Comparison of ENCODE assay signal across 17 mouse cellular contexts in the genomic region with DNA sequence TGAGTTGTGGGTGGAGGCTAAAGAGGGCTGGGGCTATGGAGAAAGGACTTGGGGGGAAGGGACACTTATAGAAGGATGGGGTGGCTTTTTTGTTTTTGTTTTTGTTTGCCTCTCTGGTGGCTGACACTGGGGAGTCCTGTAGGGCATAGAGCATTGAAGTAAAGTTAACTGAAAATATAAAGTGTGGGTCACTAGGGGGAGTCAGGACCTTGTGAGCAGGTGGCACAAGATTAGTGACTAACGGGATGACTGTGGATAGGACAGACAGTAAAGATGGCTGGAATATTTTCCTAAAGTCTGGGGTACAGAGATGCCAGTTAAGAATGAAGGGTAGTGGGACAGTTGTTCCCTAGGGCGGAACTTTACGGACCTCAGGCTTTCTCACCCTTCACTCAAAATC. TPM values are rescaled to one million over a fixed set of nuclear protein-coding genes. Genes with fewer than 3 reads are reported as not detected.
DNase-seq lines count a peak whose midpoint lies in the region; ATAC-seq and TF ChIP-seq lines count a peak whose summit lies in the region.
"Had no signal": no experiment of that assay in that cellular context is flagged by ENCODE, and none has a peak within 500 bp of the region (broad histone marks: within the 10 kb centered on the region; RNA-seq: fewer than 3 reads in every experiment).

No protein-coding gene starts in this region.

- 45% methylated on average over 3 of the region's 3 CpGs for WGBS in hindbrain, embryonic 12.5 days
- 57% methylated on average over 3 of the region's 3 CpGs for WGBS in hindbrain, embryonic 16.5 days
- WGBS in lung, embryonic 14.5 days = 47% methylated on average over 3 of the region's 3 CpGs
- 57% methylated on average over 3 of the region's 3 CpGs for WGBS in forebrain, embryonic 12.5 days

- DNase-seq in lung, embryonic 14.5 days = no peak
- DNase-seq in lung, postnatal 25 days (ENCODE audit: low spot score) = no peak
- peak; percentile 46 for DNase-seq in ES-CJ7 (ENCODE audit: low read depth, low spot score)
- DNase-seq in MN1 (ENCODE audit: low spot score) = no peak
- DNase-seq: adrenal gland, postnatal 14 days; cerebellum, adult 9-11 months; kidney, postnatal 36 days; right cerebral cortex, postnatal 4 days; thymus, postnatal 25 days had no signal

- peak; percentile 24 for TF ChIP-seq CTCF in lung, embryonic 14.5 days (IDR thresholded peaks at IDR 0.05; ENCODE audit: low read depth)

- H3K4me3 ChIP-seq in hindbrain, embryonic 12.5 days = no peak overlapping the region
- no peak overlapping the region for H3K4me3 ChIP-seq in hindbrain, embryonic 16.5 days (ENCODE audit: low read length)
- no peak overlapping the region for H3K4me3 ChIP-seq in lung, embryonic 14.5 days (ENCODE audit: low read depth, low read length)
- H3K4me3 ChIP-seq in forebrain, embryonic 12.5 days (replicated peaks) = no peak overlapping the region
- H3K4me3 ChIP-seq: embryonic facial prominence, embryonic 10.5 days; intestine, embryonic 15.5 days; left cerebral cortex, adult 2 months; limb, embryonic 15.5 days had no signal

- H3K4me2 ChIP-seq in hindbrain, embryonic 12.5 days (replicated peaks) = no peak overlapping the region
- no peak overlapping the region for H3K4me2 ChIP-seq in hindbrain, embryonic 16.5 days (ENCODE audit: low read length)
- no peak overlapping the region for H3K4me2 ChIP-seq in lung, embryonic 14.5 days
- H3K4me2 ChIP-seq in forebrain, embryonic 12.5 days = no peak overlapping the region
- H3K4me2 ChIP-seq: intestine, embryonic 15.5 days; limb, embryonic 15.5 days had no signal

- peaks cover 8% of the 10 kb centered on the region; the same call in 1 of the 2 replicates for H3K4me1 ChIP-seq in hindbrain, embryonic 12.5 days
- H3K4me1 ChIP-seq in hindbrain, embryonic 16.5 days (ENCODE audit: control insufficient read depth, insufficient read depth, low read depth, low read length) = no peaks in the 10 kb centered on the region
- H3K4me1 ChIP-seq in lung, embryonic 14.5 days (ENCODE audit: insufficient read depth) = no peaks in the 10 kb centered on the region
- H3K4me1 ChIP-seq in forebrain, embryonic 12.5 days = peaks cover 22% of the 10 kb centered on the region
- H3K4me1 ChIP-seq: intestine, embryonic 15.5 days had no signal

- H3K27ac ChIP-seq in hindbrain, embryonic 12.5 days = no peak overlapping the region
- H3K27ac ChIP-seq in hindbrain, embryonic 16.5 days (ENCODE audit: low read depth, low read length) = no peak overlapping the region
- H3K27ac ChIP-seq in lung, embryonic 14.5 days (ENCODE audit: low read depth) = no peak overlapping the region
- H3K27ac ChIP-seq in forebrain, embryonic 12.5 days = no peak overlapping the region
- H3K27ac ChIP-seq: embryonic facial prominence, embryonic 10.5 days; intestine, embryonic 15.5 days; left cerebral cortex, adult 2 months; limb, embryonic 15.5 days had no signal

- no peak overlapping the region for H3K9ac ChIP-seq in hindbrain, embryonic 12.5 days
- no peak overlapping the region for H3K9ac ChIP-seq in hindbrain, embryonic 16.5 days (ENCODE audit: low read depth, low read length)
- no peak overlapping the region for H3K9ac ChIP-seq in lung, embryonic 14.5 days
- H3K9ac ChIP-seq in forebrain, embryonic 12.5 days = no peak overlapping the region
- H3K9ac ChIP-seq: intestine, embryonic 15.5 days; limb, embryonic 15.5 days had no signal

- ATAC-seq in hindbrain, embryonic 12.5 days (ENCODE audit: low FRiP score) = 0 out of 2 replicates have a peak, but pooled peaks have one; percentile 26
- no peak for ATAC-seq in hindbrain, embryonic 16.5 days
- ATAC-seq in lung, embryonic 14.5 days (ENCODE audit: insufficient read depth) = no peak
- ATAC-seq in monocyte, adult 5-6 weeks (replicated peaks; ENCODE audit: insufficient number of reproducible peaks, low FRiP score, low TSS enrichment, poor library complexity, severe bottlenecking) = 0 out of 2 replicates have a peak, but pooled peaks have one; percentile 36
- no peak for ATAC-seq in forebrain, embryonic 12.5 days (ENCODE audit: low FRiP score)
- ATAC-seq: intestine, embryonic 15.5 days had no signal

- H3K36me3 ChIP-seq in hindbrain, embryonic 12.5 days = no peaks in the 10 kb centered on the region
- no peaks in the 10 kb centered on the region for H3K36me3 ChIP-seq in hindbrain, embryonic 16.5 days (ENCODE audit: control insufficient read depth, insufficient read depth, low read length)
- no peaks in the 10 kb centered on the region for H3K36me3 ChIP-seq in lung, embryonic 14.5 days (ENCODE audit: insufficient read depth)
- H3K36me3 ChIP-seq in forebrain, embryonic 12.5 days (replicated peaks) = no peaks in the 10 kb centered on the region
- H3K36me3 ChIP-seq: embryonic facial prominence, embryonic 10.5 days; intestine, embryonic 15.5 days; limb, embryonic 15.5 days had no signal

- no peaks in the 10 kb centered on the region for H3K27me3 ChIP-seq in hindbrain, embryonic 12.5 days
- H3K27me3 ChIP-seq in hindbrain, embryonic 16.5 days (replicated peaks; ENCODE audit: control insufficient read depth, insufficient read depth, low read length) = no peaks in the 10 kb centered on the region
- H3K27me3 ChIP-seq in lung, embryonic 14.5 days (ENCODE audit: insufficient read depth, low read length) = no peaks in the 10 kb centered on the region; the same call in 1 of the 2 replicates
- H3K27me3 ChIP-seq in forebrain, embryonic 12.5 days = no peaks in the 10 kb centered on the region
- H3K27me3 ChIP-seq: intestine, embryonic 15.5 days; limb, embryonic 15.5 days had no signal

- H3K9me3 ChIP-seq in hindbrain, embryonic 12.5 days (replicated peaks) = no peaks in the 10 kb centered on the region
- H3K9me3 ChIP-seq in hindbrain, embryonic 16.5 days (ENCODE audit: control insufficient read depth, low read length) = no peaks in the 10 kb centered on the region
- no peaks in the 10 kb centered on the region for H3K9me3 ChIP-seq in lung, embryonic 14.5 days (ENCODE audit: low read depth, low read length)
- H3K9me3 ChIP-seq in forebrain, embryonic 12.5 days = no peaks in the 10 kb centered on the region
- H3K9me3 ChIP-seq: embryonic facial prominence, embryonic 10.5 days; intestine, embryonic 15.5 days; limb, embryonic 15.5 days had no signal

RNA-seq across cellular contexts. Expression of a gene that starts 5.9 kb away (rescaled TPM):
- polyA plus RNA-seq in hindbrain, embryonic 12.5 days (2016; fragmentation: Nextera tagmentation; extraction: Ambion mirVana) = 48.2 and 55.0 TPM in 2 replicates
- polyA plus RNA-seq in hindbrain, embryonic 16.5 days (2015; fragmentation: Nextera tagmentation; extraction: Ambion mirVana) = 43.4 and 44.3 TPM in 2 replicates
- 44.0 and 49.1 TPM in 2 replicates for polyA plus RNA-seq in lung, embryonic 14.5 days (2014; fragmentation: Nextera tagmentation; extraction: Ambion mirVana)
- total RNA-seq in monocyte, adult 5-6 weeks (2017) = 6.2 to 29.1 TPM (median 14.9 TPM) in 3 replicates
- polyA plus RNA-seq in forebrain, embryonic 12.5 days (2016; fragmentation: Nextera tagmentation; extraction: Ambion mirVana) = 42.2 and 43.4 TPM in 2 replicates

RNA-seq across cellular contexts. Expression of a gene that starts 18.1 kb away (rescaled TPM):
- 10.9 and 13.9 TPM in 2 replicates for polyA plus RNA-seq in hindbrain, embryonic 12.5 days (2016; fragmentation: Nextera tagmentation; extraction: Ambion mirVana)
- polyA plus RNA-seq in hindbrain, embryonic 16.5 days (2015; fragmentation: Nextera tagmentation; extraction: Ambion mirVana) = 20.4 and 22.4 TPM in 2 replicates
- polyA plus RNA-seq in lung, embryonic 14.5 days (2014; fragmentation: Nextera tagmentation; extraction: Ambion mirVana) = 7.1 and 8.2 TPM in 2 replicates
- 0.57 to 2.7 TPM in 2 of 3 replicates, not detected in the other for total RNA-seq in monocyte, adult 5-6 weeks (2017)
- polyA plus RNA-seq in forebrain, embryonic 12.5 days (2016; fragmentation: Nextera tagmentation; extraction: Ambion mirVana) = 7.5 and 8.7 TPM in 2 replicates

RNA-seq across cellular contexts. Expression of a gene that starts 20.4 kb away (rescaled TPM):
- 0.57 and 0.58 TPM in 2 replicates for polyA plus RNA-seq in hindbrain, embryonic 12.5 days (2016; fragmentation: Nextera tagmentation; extraction: Ambion mirVana)
- 2.5 and 2.8 TPM in 2 replicates for polyA plus RNA-seq in hindbrain, embryonic 16.5 days (2015; fragmentation: Nextera tagmentation; extraction: Ambion mirVana)
- 0.12 and 0.15 TPM in 2 replicates for polyA plus RNA-seq in lung, embryonic 14.5 days (2014; fragmentation: Nextera tagmentation; extraction: Ambion mirVana)
- 0.21 to 0.68 TPM (median 0.38 TPM) in 3 replicates for total RNA-seq in monocyte, adult 5-6 weeks (2017)
- 0.51 and 0.77 TPM in 2 replicates for polyA plus RNA-seq in forebrain, embryonic 12.5 days (2016; fragmentation: Nextera tagmentation; extraction: Ambion mirVana)

RNA-seq across cellular contexts. Expression of a gene that starts 37.1 kb away (rescaled TPM):
- 35.9 and 36.0 TPM in 2 replicates for polyA plus RNA-seq in hindbrain, embryonic 12.5 days (2016; fragmentation: Nextera tagmentation; extraction: Ambion mirVana)
- polyA plus RNA-seq in hindbrain, embryonic 16.5 days (2015; fragmentation: Nextera tagmentation; extraction: Ambion mirVana) = 31.4 and 33.7 TPM in 2 replicates
- polyA plus RNA-seq in lung, embryonic 14.5 days (2014; fragmentation: Nextera tagmentation; extraction: Ambion mirVana) = 33.7 and 34.2 TPM in 2 replicates
- 39.3 to 48.7 TPM (median 39.7 TPM) in 3 replicates for total RNA-seq in monocyte, adult 5-6 weeks (2017)
- polyA plus RNA-seq in forebrain, embryonic 12.5 days (2016; fragmentation: Nextera tagmentation; extraction: Ambion mirVana) = 42.1 and 43.0 TPM in 2 replicates

RNA-seq across cellular contexts. Expression of a gene that starts 37.2 kb away (rescaled TPM):
- 78.2 and 87.9 TPM in 2 replicates for polyA plus RNA-seq in hindbrain, embryonic 12.5 days (2016; fragmentation: Nextera tagmentation; extraction: Ambion mirVana)
- 72.2 and 82.0 TPM in 2 replicates for polyA plus RNA-seq in hindbrain, embryonic 16.5 days (2015; fragmentation: Nextera tagmentation; extraction: Ambion mirVana)
- 53.7 and 54.2 TPM in 2 replicates for polyA plus RNA-seq in lung, embryonic 14.5 days (2014; fragmentation: Nextera tagmentation; extraction: Ambion mirVana)
- 118 to 123 TPM (median 119 TPM) in 3 replicates for total RNA-seq in monocyte, adult 5-6 weeks (2017)
- polyA plus RNA-seq in forebrain, embryonic 12.5 days (2016; fragmentation: Nextera tagmentation; extraction: Ambion mirVana) = 79.9 and 86.2 TPM in 2 replicates

Comparison
In these comparisons a context has a peak if more than half of its experiments do, and no peak if none do; other contexts are left out.
1. ATAC-seq: peak in hindbrain, embryonic 12.5 days (single experiment) and monocyte, adult 5-6 weeks (single experiment); none in hindbrain, embryonic 16.5 days (single experiment), lung, embryonic 14.5 days (single experiment) and forebrain, embryonic 12.5 days (single experiment).